In the genomic region with DNA sequence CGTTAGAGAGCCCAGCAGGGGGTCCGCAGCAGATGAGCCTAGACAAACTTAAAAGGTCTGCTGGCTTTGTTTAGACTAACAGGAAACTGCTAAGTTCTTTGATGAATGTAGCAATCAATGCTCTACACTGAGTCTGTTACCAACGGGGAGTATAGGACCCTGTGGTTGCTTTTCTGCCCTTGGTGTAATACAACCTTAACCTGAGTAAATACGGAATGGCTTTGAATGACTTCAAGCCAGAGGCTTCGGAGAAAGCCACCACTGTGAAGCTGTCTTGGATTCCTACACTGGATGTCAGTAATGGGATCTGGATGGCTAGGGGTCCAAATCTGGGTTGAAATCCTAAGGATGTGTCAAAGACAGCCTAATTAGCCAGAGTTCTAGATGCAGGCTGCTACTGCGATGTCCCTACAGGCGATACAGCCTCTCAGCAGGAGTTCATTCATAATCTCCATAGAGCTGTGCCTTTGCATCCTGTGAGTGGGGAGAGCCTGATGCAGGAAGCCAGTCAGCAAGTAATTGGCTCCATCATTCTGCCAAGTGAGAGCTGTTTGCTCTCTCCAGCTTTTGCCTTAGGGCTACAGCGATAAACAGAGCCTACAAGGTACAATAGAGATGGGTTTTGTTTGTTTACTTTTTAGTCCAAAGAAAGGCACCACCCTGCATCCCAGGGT, we compare ENCODE assay signal across 11 mouse cellular contexts. TPM values are rescaled to one million over a fixed set of nuclear protein-coding genes. Genes with fewer than 3 reads are reported as not detected.
DNase-seq lines count a peak whose midpoint lies in the region; ATAC-seq lines count a peak whose summit lies in the region.
"Had no signal": no experiment of that assay in that cellular context is flagged by ENCODE, and none has a peak within 500 bp of the region (broad histone marks: within the 10 kb centered on the region; RNA-seq: fewer than 3 reads in every experiment).

No protein-coding gene starts in this region.

- no peaks in the 10 kb centered on the region for H3K27me3 ChIP-seq in embryonic facial prominence, embryonic 12.5 days
- H3K27me3 ChIP-seq in hindbrain, embryonic 12.5 days, result 0 out of 2 replicates have a peak, but pooled peaks cover 3% of the 10 kb centered on the region
- H3K27me3 ChIP-seq in midbrain, embryonic 16.5 days (ENCODE audit: control insufficient read depth, insufficient read depth, low read depth, low read length), result no peaks in the 10 kb centered on the region
- no peaks in the 10 kb centered on the region for H3K27me3 ChIP-seq in heart, embryonic 11.5 days (ENCODE audit: control insufficient read depth, insufficient read depth, low read length)

- H3K9me3 ChIP-seq in embryonic facial prominence, embryonic 12.5 days, result no peaks in the 10 kb centered on the region
- no peaks in the 10 kb centered on the region for H3K9me3 ChIP-seq in hindbrain, embryonic 12.5 days (replicated peaks)
- H3K9me3 ChIP-seq in midbrain, embryonic 16.5 days (replicated peaks; ENCODE audit: control insufficient read depth, low read length, poor library complexity, severe bottlenecking), result no peaks in the 10 kb centered on the region
- H3K9me3 ChIP-seq in heart, embryonic 11.5 days (replicated peaks; ENCODE audit: control insufficient read depth, low read length), result no peaks in the 10 kb centered on the region

- peak; percentile 74 for DNase-seq in ZHBTc4 (ENCODE audit: low read depth, low spot score)
- DNase-seq in kidney, postnatal 25 days, result no peak
- no peak for DNase-seq in thymus, postnatal 25 days
- DNase-seq in heart, postnatal 10 days, result no peak
- DNase-seq: heart, adult 11 months had no signal

- no peaks in the 10 kb centered on the region for H3K36me3 ChIP-seq in embryonic facial prominence, embryonic 12.5 days
- no peaks in the 10 kb centered on the region for H3K36me3 ChIP-seq in hindbrain, embryonic 12.5 days
- H3K36me3 ChIP-seq in midbrain, embryonic 16.5 days (ENCODE audit: control insufficient read depth, insufficient read depth, low read length), result no peaks in the 10 kb centered on the region
- no peaks in the 10 kb centered on the region for H3K36me3 ChIP-seq in heart, embryonic 11.5 days (ENCODE audit: control insufficient read depth, insufficient read depth, low read length)

- peak overlapping the region; percentile 19; the same call in 1 of the 2 replicates for H3K9ac ChIP-seq in embryonic facial prominence, embryonic 12.5 days
- H3K9ac ChIP-seq in hindbrain, embryonic 12.5 days, result no peak overlapping the region
- H3K9ac ChIP-seq in midbrain, embryonic 16.5 days (ENCODE audit: low read depth, low read length), result no peak overlapping the region
- no peak overlapping the region for H3K9ac ChIP-seq in heart, embryonic 11.5 days (ENCODE audit: low read depth, low read length)

- ATAC-seq in embryonic facial prominence, embryonic 12.5 days (ENCODE audit: insufficient number of reproducible peaks, insufficient read depth, low FRiP score, low TSS enrichment), result no peak
- peak; percentile 29; the same call in 1 of the 2 replicates for ATAC-seq in hindbrain, embryonic 12.5 days (ENCODE audit: low FRiP score)
- peak; percentile 77 for ATAC-seq in midbrain, embryonic 16.5 days
- ATAC-seq in heart, embryonic 11.5 days (replicated peaks; ENCODE audit: insufficient number of reproducible peaks, low FRiP score, low TSS enrichment), result no peak
- ATAC-seq: activated CD4-positive, CD25-positive, alpha-beta regulatory T cell, adult 4 months had no signal

- intact Hi-C loops in heart, postnatal 10 days (cut with DNase I), result no loop called here

- peaks cover 13% of the 10 kb centered on the region for H3K4me1 ChIP-seq in embryonic facial prominence, embryonic 12.5 days
- H3K4me1 ChIP-seq in hindbrain, embryonic 12.5 days, result peaks cover 9% of the 10 kb centered on the region
- peaks cover 10% of the 10 kb centered on the region; the same call in 1 of the 2 replicates for H3K4me1 ChIP-seq in midbrain, embryonic 16.5 days (ENCODE audit: control insufficient read depth, insufficient read depth, low read length)
- H3K4me1 ChIP-seq in heart, embryonic 11.5 days (ENCODE audit: control insufficient read depth, insufficient read depth, low read length), result no peaks in the 10 kb centered on the region; the same call in 1 of the 2 replicates

- 7% methylated on average over 8 of the region's 8 CpGs for WGBS in embryonic facial prominence, embryonic 12.5 days
- 16% methylated on average over 8 of the region's 8 CpGs for WGBS in hindbrain, embryonic 12.5 days
- 17% methylated on average over 8 of the region's 8 CpGs for WGBS in midbrain, embryonic 16.5 days
- 25% methylated on average over 8 of the region's 8 CpGs for WGBS in heart, embryonic 11.5 days (ENCODE audit: insufficient replicate concordance)

- H3K27ac ChIP-seq in embryonic facial prominence, embryonic 12.5 days, result peak overlapping the region; percentile 55; the same call in 1 of the 2 replicates
- H3K27ac ChIP-seq in hindbrain, embryonic 12.5 days, result no peak overlapping the region
- H3K27ac ChIP-seq in midbrain, embryonic 16.5 days (ENCODE audit: low read length), result 0 out of 2 replicates have a peak overlapping the region, but pooled peaks have one; percentile 38
- H3K27ac ChIP-seq in heart, embryonic 11.5 days (ENCODE audit: low read depth, low read length), result no peak overlapping the region

- no peak overlapping the region for H3K4me3 ChIP-seq in embryonic facial prominence, embryonic 12.5 days
- H3K4me3 ChIP-seq in hindbrain, embryonic 12.5 days, result no peak overlapping the region
- no peak overlapping the region for H3K4me3 ChIP-seq in midbrain, embryonic 16.5 days (ENCODE audit: low read depth, low read length)
- no peak overlapping the region for H3K4me3 ChIP-seq in heart, embryonic 11.5 days (ENCODE audit: low read depth, low read length)
- H3K4me3 ChIP-seq: erythroblast, embryonic 14.5 days had no signal

- peak overlapping the region; percentile 19 for H3K4me2 ChIP-seq in embryonic facial prominence, embryonic 12.5 days (replicated peaks)
- H3K4me2 ChIP-seq in hindbrain, embryonic 12.5 days (replicated peaks), result 0 out of 2 replicates have a peak overlapping the region, but pooled peaks have one; percentile 23
- H3K4me2 ChIP-seq in midbrain, embryonic 16.5 days (ENCODE audit: low read length), result 0 out of 2 replicates have a peak overlapping the region, but pooled peaks have one; percentile 3
- H3K4me2 ChIP-seq in heart, embryonic 11.5 days, result no peak overlapping the region

RNA-seq across cellular contexts. Expression of gene Camk1d, which starts 10.8 kb away (rescaled TPM):
- polyA plus RNA-seq in embryonic facial prominence, embryonic 12.5 days (2016; fragmentation: Nextera tagmentation; extraction: Ambion mirVana), result 3.4 and 3.7 TPM in 2 replicates
- 3.3 and 4.1 TPM in 2 replicates for polyA plus RNA-seq in hindbrain, embryonic 12.5 days (2016; fragmentation: Nextera tagmentation; extraction: Ambion mirVana)
- 7.2 and 7.7 TPM in 2 replicates for polyA plus RNA-seq in midbrain, embryonic 16.5 days (2015; fragmentation: Nextera tagmentation; extraction: Ambion mirVana)
- polyA plus RNA-seq in heart, embryonic 11.5 days (2014; fragmentation: Nextera tagmentation; extraction: Ambion mirVana), result 1.4 and 2.9 TPM in 2 replicates
- total RNA-seq in heart, postnatal 10 days (2021), result 1 to 10 TPM; 4.3 to 7.5 TPM

Comparison
In these comparisons a context has a peak if more than half of its experiments do, and no peak if none do; other contexts are left out.
1. ATAC-seq: peak in hindbrain, embryonic 12.5 days (single experiment) and midbrain, embryonic 16.5 days (single experiment); none in embryonic facial prominence, embryonic 12.5 days (single experiment) and heart, embryonic 11.5 days (single experiment).
2. H3K27ac ChIP-seq: peak in embryonic facial prominence, embryonic 12.5 days (single experiment) and midbrain, embryonic 16.5 days (single experiment); none in hindbrain, embryonic 12.5 days (single experiment) and heart, embryonic 11.5 days (single experiment).